Mouse (Mus musculus) embryonic fibroblast, embryonic 13.5 days (primary cell): Measurements from ENCODE around the gene Krt25. TPM values are rescaled to one million over a fixed set of nuclear protein-coding genes. Genes with fewer than 3 reads are reported as not detected.

Experiments
- H3K27ac ChIP-seq: 2 replicates; pipeline ENCODE4 v1.5.1; 2012; ENCODE audit warnings: low read length, control low read depth, inconsistent platforms; ENCODE audit not compliant: insufficient read depth
- H3K4me1 ChIP-seq: 2 replicates; pipeline ENCODE4 v1.6.1; 2011; ENCODE audit warnings: low read length; ENCODE audit not compliant: control insufficient read depth, insufficient read depth
- H3K4me3 ChIP-seq: 2 replicates; pipeline ENCODE4 v1.5.1; 2011; ENCODE audit warnings: mild to moderate bottlenecking, control low read depth, low read length; ENCODE audit not compliant: insufficient read depth
- CTCF ChIP-seq: IDR thresholded peaks from 2 replicates; pipeline ENCODE4 v1.5.1; 2011; ENCODE audit warnings: mild to moderate bottlenecking, control low read depth, low read length, moderate library complexity, borderline replicate concordance; ENCODE audit not compliant: insufficient read depth
- POLR2A ChIP-seq: IDR thresholded peaks from 2 replicates; pipeline ENCODE4 v1.6.1; 2011; ENCODE audit warnings: low read depth, mild to moderate bottlenecking, control low read depth, low read length, moderate library complexity
- polyA plus RNA-seq: library from polyadenylated mRNA; stranded (reverse); fragments of >200 nt; gene quantifications from 2 replicates; pipeline ENCODE4 v1.2.4, GENCODE M21; 2011; ENCODE audit warnings: low read depth; ENCODE audit not compliant: missing spikeins, insufficient read length

Krt25 gene
- polyA plus RNA-seq, 1 experiment: not detected

GRCm38 (mm10) chr11:99321094-99321493 is 1.7 kb downstream of the Krt25 start:
- no peak for TF ChIP-seq POLR2A
- TF ChIP-seq CTCF: no peak
- Histone ChIP-seq H3K4me1 (no peaks in the 10 kb centered on the region), H3K4me3 (no peak overlapping the region), H3K27ac (no peak overlapping the region)

- Histone ChIP-seq H3K4me1 (no peaks in the 10 kb centered on the region), H3K27ac (no peak overlapping the region), H3K4me3 (no peak overlapping the region)
- TF ChIP-seq POLR2A (no peak), CTCF (no peak)
These were observed 3.6 kb downstream of the Krt25 start for GRCm38 (mm10) chr11:99319127-99319526.

- Histone ChIP-seq H3K4me1 (no peaks in the 10 kb centered on the region), H3K4me3 (no peak overlapping the region), H3K27ac (no peak overlapping the region)
- TF ChIP-seq POLR2A (no peak), CTCF (no peak)
These were observed 6.2 kb downstream of the Krt25 start for GRCm38 (mm10) chr11:99316543-99316942.

GRCm38 (mm10) chr11:99314594-99314993 is 8.2 kb downstream of the Krt25 start:
- Histone ChIP-seq H3K27ac (no peak overlapping the region), H3K4me3 (no peak overlapping the region), H3K4me1 (no peaks in the 10 kb centered on the region)
- TF ChIP-seq POLR2A: no peak
- TF ChIP-seq CTCF: no peak

GRCm38 (mm10) chr11:99310882-99311281 is 11.9 kb downstream of the Krt25 start:
- TF ChIP-seq CTCF (no peak), POLR2A (no peak)
- Histone ChIP-seq H3K4me3 (no peak overlapping the region), H3K27ac (no peak overlapping the region), H3K4me1 (no peaks in the 10 kb centered on the region)

- H3K27ac ChIP-seq: no peak overlapping the region
- TF ChIP-seq CTCF (0 out of 2 replicates have a peak, but pooled peaks have one; percentile 24), POLR2A (no peak)
- no peaks in the 10 kb centered on the region for H3K4me1 ChIP-seq
- H3K4me3 ChIP-seq: no peak overlapping the region
These were observed 15.2 kb downstream of the Krt25 start for GRCm38 (mm10) chr11:99307579-99307978.

GRCm38 (mm10) chr11:99295039-99295438 is 27.7 kb downstream of the Krt25 start:
- Histone ChIP-seq H3K4me3 (no peak overlapping the region), H3K4me1 (no peaks in the 10 kb centered on the region), H3K27ac (no peak overlapping the region)
- no peak for TF ChIP-seq CTCF
- no peak for TF ChIP-seq POLR2A

- H3K4me3 ChIP-seq: no peak overlapping the region
- no peak for TF ChIP-seq POLR2A
- TF ChIP-seq CTCF: no peak
- no peak overlapping the region for H3K27ac ChIP-seq
- H3K4me1 ChIP-seq: no peaks in the 10 kb centered on the region
These were observed 29.9 kb downstream of the Krt25 start for GRCm38 (mm10) chr11:99292846-99293245.

GRCm38 (mm10) chr11:99284833-99285312 is 37.9 kb downstream of the Krt25 start, which contains the start of gene Krt24:
Gene Krt24 (minus strand): TSS chr11:99285262.
- H3K4me1 ChIP-seq: no peaks in the 10 kb centered on the region
- H3K4me3 ChIP-seq: no peak within 1 kb of the TSS
- no peak within 1 kb of the TSS for H3K27ac ChIP-seq
- TF ChIP-seq CTCF (no peak), POLR2A (no peak)

GRCm38 (mm10) chr11:99284011-99284410 is 38.7 kb downstream of the Krt25 start:
- Histone ChIP-seq H3K4me3 (no peak overlapping the region), H3K4me1 (no peaks in the 10 kb centered on the region), H3K27ac (no peak overlapping the region)
- TF ChIP-seq CTCF (no peak), POLR2A (no peak)
